ENCODE assay signal across 9 mouse cellular contexts in the genomic region with DNA sequence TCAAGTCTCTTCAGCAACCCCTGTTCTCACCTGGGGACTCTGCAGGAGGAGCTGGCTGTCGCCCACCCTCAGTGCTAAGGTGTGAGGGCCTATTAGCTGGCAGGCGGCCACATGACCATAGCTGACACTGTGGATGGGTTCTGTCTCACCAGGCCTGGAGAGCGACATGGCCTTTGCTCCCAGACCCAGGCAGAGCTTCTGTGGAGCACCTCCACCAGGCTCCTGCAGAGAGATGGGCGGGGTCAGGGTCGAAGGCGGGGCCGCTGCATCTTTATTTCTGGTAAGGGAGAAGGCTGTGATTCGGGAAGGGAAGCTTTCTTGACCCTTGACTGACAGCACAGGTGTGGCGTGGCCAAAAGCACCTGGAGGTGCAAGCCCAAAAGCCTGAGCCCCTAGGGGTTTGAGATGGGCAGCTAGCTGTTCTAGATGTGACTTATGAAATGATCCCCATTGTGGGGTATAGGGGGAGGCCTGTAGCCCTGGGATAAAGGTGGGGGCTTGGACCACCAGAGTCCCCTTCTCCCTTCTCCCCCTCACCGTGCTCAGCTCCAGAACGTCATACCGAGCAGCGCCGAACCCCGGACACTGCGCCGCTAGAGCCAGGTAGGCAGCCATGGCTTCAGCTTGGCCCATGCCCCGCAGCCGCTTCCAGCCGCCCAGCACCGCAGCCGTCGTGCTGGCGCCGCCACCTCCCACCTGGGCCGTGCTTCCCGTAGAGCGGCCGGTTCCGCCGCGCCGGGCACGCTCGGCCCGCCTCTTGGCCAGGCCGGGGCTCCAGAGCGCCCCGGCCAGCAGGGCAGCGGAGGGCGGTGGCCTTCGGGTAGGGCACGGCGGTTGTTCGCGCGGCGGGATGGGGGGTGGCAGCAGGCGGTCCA. TPM values are rescaled to one million over a fixed set of nuclear protein-coding genes. Genes with fewer than 3 reads are reported as not detected.
A peak's percentile ranks its signal among the peaks of the same experiment; 100 is the strongest.
DNase-seq lines count a peak whose midpoint lies in the region; ATAC-seq lines count a peak whose summit lies in the region.
"Had no signal": no experiment of that assay in that cellular context is flagged by ENCODE, and none has a peak within 500 bp of the region (broad histone marks: within the 10 kb centered on the region; RNA-seq: fewer than 3 reads in every experiment).

No protein-coding gene starts in this region.

- ATAC-seq in heart, embryonic 11.5 days (replicated peaks; ENCODE audit: insufficient number of reproducible peaks, low FRiP score, low TSS enrichment): 0 out of 2 replicates have a peak, but pooled peaks have one; percentile 41
- ATAC-seq in forebrain, embryonic 14.5 days: no peak
- ATAC-seq in neural tube, embryonic 11.5 days (ENCODE audit: insufficient read depth, low FRiP score, low TSS enrichment): no peak
- no peak for ATAC-seq in inflammation-experienced regulatory T-cells, adult 6 months

- H3K27ac ChIP-seq in heart, embryonic 11.5 days (ENCODE audit: low read depth, low read length): no peak overlapping the region
- H3K27ac ChIP-seq in forebrain, embryonic 14.5 days (ENCODE audit: low read depth, low read length): no peak overlapping the region
- H3K27ac ChIP-seq in neural tube, embryonic 11.5 days (ENCODE audit: low read depth, low read length): no peak overlapping the region

- DNase-seq in heart, adult 9 months (ENCODE audit: low spot score in 2 of 2): no peak
- no peak for DNase-seq in forebrain, embryonic 14.5 days (ENCODE audit: low spot score)
- peak; percentile 67 for DNase-seq in kidney, postnatal 10 days
- no peak for DNase-seq in neural tube, embryonic 11.5 days (ENCODE audit: low spot score)
- DNase-seq in adipocyte (ENCODE audit: low spot score): no peak
- no peak for DNase-seq in B cell, adult 2 months

- H3K36me3 ChIP-seq in heart, embryonic 11.5 days (ENCODE audit: control insufficient read depth, insufficient read depth, low read length): peaks cover 3% of the 10 kb centered on the region; the same call in 1 of the 2 replicates
- peaks cover 29% of the 10 kb centered on the region for H3K36me3 ChIP-seq in forebrain, embryonic 14.5 days (ENCODE audit: control insufficient read depth, insufficient read depth, low read length)
- no peaks in the 10 kb centered on the region for H3K36me3 ChIP-seq in neural tube, embryonic 11.5 days (ENCODE audit: control insufficient read depth, insufficient read depth, low read length)

- no peaks in the 10 kb centered on the region for H3K9me3 ChIP-seq in heart, embryonic 11.5 days (replicated peaks; ENCODE audit: control insufficient read depth, low read length)
- no peaks in the 10 kb centered on the region for H3K9me3 ChIP-seq in forebrain, embryonic 14.5 days (replicated peaks; ENCODE audit: control insufficient read depth, low read length)
- H3K9me3 ChIP-seq in neural tube, embryonic 11.5 days (ENCODE audit: control insufficient read depth, low read length): no peaks in the 10 kb centered on the region

- peaks cover 59% of the 10 kb centered on the region for H3K27me3 ChIP-seq in heart, embryonic 11.5 days (ENCODE audit: control insufficient read depth, insufficient read depth, low read length)
- peaks cover 60% of the 10 kb centered on the region for H3K27me3 ChIP-seq in forebrain, embryonic 14.5 days (replicated peaks; ENCODE audit: control insufficient read depth, insufficient read depth, low read length)
- H3K27me3 ChIP-seq in neural tube, embryonic 11.5 days (ENCODE audit: control insufficient read depth, insufficient read depth, low read length): peaks cover 69% of the 10 kb centered on the region
- H3K27me3 ChIP-seq: CH12.LX had no signal

- peaks cover 21% of the 10 kb centered on the region for H3K4me1 ChIP-seq in heart, embryonic 11.5 days (ENCODE audit: control insufficient read depth, insufficient read depth, low read length)
- H3K4me1 ChIP-seq in forebrain, embryonic 14.5 days (ENCODE audit: control insufficient read depth, insufficient read depth, low read length): peaks cover 2% of the 10 kb centered on the region; the same call in 1 of the 2 replicates
- H3K4me1 ChIP-seq in neural tube, embryonic 11.5 days (ENCODE audit: control insufficient read depth, insufficient read depth, low read length): peaks cover 6% of the 10 kb centered on the region; the same call in 1 of the 2 replicates

- H3K9ac ChIP-seq in heart, embryonic 11.5 days (ENCODE audit: low read depth, low read length): no peak overlapping the region
- H3K9ac ChIP-seq in forebrain, embryonic 14.5 days (ENCODE audit: low read length): peak overlapping the region; percentile 45; the same call in 1 of the 2 replicates
- H3K9ac ChIP-seq in neural tube, embryonic 11.5 days (ENCODE audit: low read length): peak overlapping the region; percentile 8; the same call in 1 of the 2 replicates

- WGBS in heart, embryonic 11.5 days (ENCODE audit: insufficient replicate concordance): 21% methylated on average over 49 of the region's 49 CpGs
- WGBS in forebrain, embryonic 14.5 days: 10% methylated on average over 45 of the region's 49 CpGs
- WGBS in neural tube, embryonic 11.5 days: 6% methylated on average over 49 of the region's 49 CpGs

- peak overlapping the region; percentile 39 for H3K4me3 ChIP-seq in heart, embryonic 11.5 days (ENCODE audit: low read depth, low read length)
- H3K4me3 ChIP-seq in forebrain, embryonic 14.5 days (ENCODE audit: low read depth, low read length): peak overlapping the region; percentile 17
- H3K4me3 ChIP-seq in neural tube, embryonic 11.5 days (ENCODE audit: low read depth, low read length): peak overlapping the region; percentile 20

- peak overlapping the region; percentile 75 for H3K4me2 ChIP-seq in heart, embryonic 11.5 days
- H3K4me2 ChIP-seq in forebrain, embryonic 14.5 days (ENCODE audit: low read length): peak overlapping the region; percentile 40
- H3K4me2 ChIP-seq in neural tube, embryonic 11.5 days (ENCODE audit: low read depth): peak overlapping the region; percentile 35

RNA-seq across cellular contexts. Expression of a gene that starts 6.6 kb away (rescaled TPM):
- 0.46 and 0.70 TPM in 2 replicates for polyA plus RNA-seq in heart, embryonic 11.5 days (2014; fragmentation: Nextera tagmentation; extraction: Ambion mirVana)
- 0.39 and 0.48 TPM in 2 replicates for polyA plus RNA-seq in forebrain, embryonic 14.5 days (2014; fragmentation: Nextera tagmentation; extraction: Ambion mirVana)
- polyA plus RNA-seq in neural tube, embryonic 11.5 days (2014; fragmentation: Nextera tagmentation; extraction: Ambion mirVana): 0.94 and 1.0 TPM in 2 replicates
- polyA plus RNA-seq in inflammation-experienced regulatory T-cells, adult 6 months (2017; shearing (Covaris generic)): under 1 TPM in 2 of 3 experiments, not detected in 1; 0.09 to 0.15 TPM

RNA-seq across cellular contexts. Expression of a gene that starts 7.4 kb away (rescaled TPM):
- polyA plus RNA-seq in heart, embryonic 11.5 days (2014; fragmentation: Nextera tagmentation; extraction: Ambion mirVana): 6.2 TPM in 2 replicates
- 4.6 and 5.5 TPM in 2 replicates for polyA plus RNA-seq in forebrain, embryonic 14.5 days (2014; fragmentation: Nextera tagmentation; extraction: Ambion mirVana)
- 9.2 and 11.8 TPM in 2 replicates for polyA plus RNA-seq in neural tube, embryonic 11.5 days (2014; fragmentation: Nextera tagmentation; extraction: Ambion mirVana)
- polyA plus RNA-seq in inflammation-experienced regulatory T-cells, adult 6 months (2017; shearing (Covaris generic)): not detected

RNA-seq across cellular contexts. Expression of a gene that starts 8.0 kb away (rescaled TPM):
- 4.3 TPM in 2 replicates for polyA plus RNA-seq in heart, embryonic 11.5 days (2014; fragmentation: Nextera tagmentation; extraction: Ambion mirVana)
- polyA plus RNA-seq in forebrain, embryonic 14.5 days (2014; fragmentation: Nextera tagmentation; extraction: Ambion mirVana): 27.4 and 31.9 TPM in 2 replicates
- 6.2 and 6.9 TPM in 2 replicates for polyA plus RNA-seq in neural tube, embryonic 11.5 days (2014; fragmentation: Nextera tagmentation; extraction: Ambion mirVana)
- polyA plus RNA-seq in inflammation-experienced regulatory T-cells, adult 6 months (2017; shearing (Covaris generic)): 1 to 10 TPM; 1.2 to 1.8 (median 1.5) TPM

RNA-seq across cellular contexts. Expression of a gene that starts 11.5 kb away (rescaled TPM):
- 0.13 and 0.39 TPM in 2 replicates for polyA plus RNA-seq in heart, embryonic 11.5 days (2014; fragmentation: Nextera tagmentation; extraction: Ambion mirVana)
- polyA plus RNA-seq in forebrain, embryonic 14.5 days (2014; fragmentation: Nextera tagmentation; extraction: Ambion mirVana): 0.10 TPM in 1 of 2 replicates, not detected in the other
- 0.14 and 0.44 TPM in 2 replicates for polyA plus RNA-seq in neural tube, embryonic 11.5 days (2014; fragmentation: Nextera tagmentation; extraction: Ambion mirVana)
- under 1 TPM in 2 of 3 experiments, not detected in 1; 0.33 to 0.55 TPM for polyA plus RNA-seq in inflammation-experienced regulatory T-cells, adult 6 months (2017; shearing (Covaris generic))

RNA-seq across cellular contexts. Expression of a gene that starts 44.0 kb away (rescaled TPM):
- 82.1 and 83.5 TPM in 2 replicates for polyA plus RNA-seq in heart, embryonic 11.5 days (2014; fragmentation: Nextera tagmentation; extraction: Ambion mirVana)
- 84.9 and 87.8 TPM in 2 replicates for polyA plus RNA-seq in forebrain, embryonic 14.5 days (2014; fragmentation: Nextera tagmentation; extraction: Ambion mirVana)
- 111 and 116 TPM in 2 replicates for polyA plus RNA-seq in neural tube, embryonic 11.5 days (2014; fragmentation: Nextera tagmentation; extraction: Ambion mirVana)
- polyA plus RNA-seq in inflammation-experienced regulatory T-cells, adult 6 months (2017; shearing (Covaris generic)): 10 to 100 TPM; 24.7 to 32.4 (median 24.7) TPM
